Mouse (Mus musculus): ENCODE measurements around the gene Eif3i. TPM values are rescaled to one million over a fixed set of nuclear protein-coding genes. Genes with fewer than 3 reads are reported as not detected.

Eif3i gene
- total RNA-seq (2014; rRNA removed) (364 and 401 TPM in 2 replicates), polyA plus RNA-seq (2015; fragmentation: Nextera tagmentation; extraction: Ambion mirVana) (231 and 233 TPM in 2 replicates)

GRCm38 (mm10) chr4:129600233-129601158 is at the start of gene Eif3i, which contains the start of gene Tmem234:
Gene Eif3i (minus strand): TSS chr4:129600648.
Gene Tmem234 (plus strand): TSS chr4:129600668.
- ATAC-seq (peak; percentile 93), DNase-seq (ENCODE audit: low spot score) (peak; percentile 93)
- Histone ChIP-seq H3K9me3 (ENCODE audit: low read length) (no peaks in the 10 kb centered on the region), H3K27ac (peak within 1 kb of the TSS; percentile 77), H3K4me2 (ENCODE audit: low read depth, low read length) (peak within 1 kb of the TSS; percentile 88), H3K4me3 (ENCODE audit: low read length) (peak within 1 kb of the TSS; percentile 81), H3K27me3 (ENCODE audit: insufficient read depth, low read length) (no peaks in the 10 kb centered on the region), H3K9ac (replicated peaks; ENCODE audit: low read length) (peak within 1 kb of the TSS; percentile 92), H3K36me3 (ENCODE audit: insufficient read depth, low read length) (peaks cover 16% of the 10 kb centered on the region), H3K4me1 (ENCODE audit: insufficient read depth, low read length) (peaks cover 16% of the 10 kb centered on the region)
- TF ChIP-seq CTCF (IDR thresholded peaks at IDR 0.05; ENCODE audit: low read depth), result peak; percentile 39; the same call in 1 of the 2 replicates
- under 1% methylated on average over 68 of the region's 74 CpGs for WGBS

DNA sequence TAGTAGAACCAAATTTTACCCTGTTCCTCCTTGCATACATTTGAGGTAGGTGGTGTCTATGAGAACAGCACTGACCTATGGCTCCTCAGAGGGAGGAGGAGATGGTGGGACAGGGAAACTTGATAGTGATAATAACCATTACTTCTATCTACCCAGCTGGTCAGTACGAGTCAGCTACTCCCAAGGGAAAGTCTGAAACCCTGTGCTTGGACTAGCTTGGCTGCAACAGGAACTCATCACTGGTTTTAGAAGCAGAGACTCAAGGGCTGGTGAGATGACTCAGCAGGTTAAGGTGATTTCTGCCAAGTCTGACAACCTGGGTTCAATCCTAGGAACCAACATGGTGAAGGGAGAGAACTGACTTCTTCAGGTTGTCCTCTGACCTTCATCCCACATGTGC is 48.2 kb upstream of the Eif3i start:
- no peak for TF ChIP-seq CTCF (IDR thresholded peaks at IDR 0.05; ENCODE audit: low read depth)
- no peaks in the 10 kb centered on the region for H3K4me1 ChIP-seq (ENCODE audit: insufficient read depth, low read length)
- peaks cover 77% of the 10 kb centered on the region for H3K36me3 ChIP-seq (ENCODE audit: insufficient read depth, low read length)
- no peaks in the 10 kb centered on the region for H3K27me3 ChIP-seq (ENCODE audit: insufficient read depth, low read length)
- no peak overlapping the region for H3K4me3 ChIP-seq (ENCODE audit: low read length)
- H3K4me2 ChIP-seq (ENCODE audit: low read depth, low read length), result no peak overlapping the region
- WGBS, result 83% methylated on average over 1 of the region's 1 CpGs
- H3K9me3 ChIP-seq (ENCODE audit: low read length), result no peaks in the 10 kb centered on the region
- no peak overlapping the region for H3K27ac ChIP-seq
- no peak overlapping the region for H3K9ac ChIP-seq (replicated peaks; ENCODE audit: low read length)
- DNase-seq (ENCODE audit: low spot score) (no peak), ATAC-seq (no peak)

DNA sequence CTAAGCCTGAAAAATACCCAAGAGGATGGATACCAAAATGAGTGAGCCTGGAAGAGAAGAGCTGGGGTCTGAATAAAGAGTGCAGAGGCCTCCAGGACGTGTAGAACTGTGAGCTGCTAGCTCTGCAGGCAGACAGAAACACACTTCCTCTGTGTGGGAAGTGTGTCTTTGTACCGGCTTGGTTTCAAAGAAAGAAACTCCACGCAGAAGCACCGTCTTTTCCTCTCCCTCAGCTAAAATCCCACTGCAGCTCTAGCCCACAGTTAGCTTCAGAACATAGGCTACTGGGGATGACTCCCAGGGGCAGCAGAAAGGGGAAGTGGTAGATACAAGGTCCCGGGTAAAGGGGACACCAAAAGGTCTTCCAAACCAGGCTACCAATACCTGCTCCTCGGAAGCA is 44.8 kb upstream of the Eif3i start:
- ATAC-seq (no peak), DNase-seq (ENCODE audit: low spot score) (no peak)
- 92% methylated on average over 6 of the region's 6 CpGs for WGBS
- H3K27me3 ChIP-seq (ENCODE audit: insufficient read depth, low read length), result no peaks in the 10 kb centered on the region
- H3K27ac ChIP-seq, result no peak overlapping the region
- peaks cover 50% of the 10 kb centered on the region for H3K36me3 ChIP-seq (ENCODE audit: insufficient read depth, low read length)
- no peaks in the 10 kb centered on the region for H3K4me1 ChIP-seq (ENCODE audit: insufficient read depth, low read length)
- H3K9me3 ChIP-seq (ENCODE audit: low read length), result no peaks in the 10 kb centered on the region
- H3K4me2 ChIP-seq (ENCODE audit: low read depth, low read length), result no peak overlapping the region
- no peak overlapping the region for H3K4me3 ChIP-seq (ENCODE audit: low read length)
- TF ChIP-seq CTCF (IDR thresholded peaks at IDR 0.05; ENCODE audit: low read depth), result no peak
- H3K9ac ChIP-seq (replicated peaks; ENCODE audit: low read length), result no peak overlapping the region

DNA sequence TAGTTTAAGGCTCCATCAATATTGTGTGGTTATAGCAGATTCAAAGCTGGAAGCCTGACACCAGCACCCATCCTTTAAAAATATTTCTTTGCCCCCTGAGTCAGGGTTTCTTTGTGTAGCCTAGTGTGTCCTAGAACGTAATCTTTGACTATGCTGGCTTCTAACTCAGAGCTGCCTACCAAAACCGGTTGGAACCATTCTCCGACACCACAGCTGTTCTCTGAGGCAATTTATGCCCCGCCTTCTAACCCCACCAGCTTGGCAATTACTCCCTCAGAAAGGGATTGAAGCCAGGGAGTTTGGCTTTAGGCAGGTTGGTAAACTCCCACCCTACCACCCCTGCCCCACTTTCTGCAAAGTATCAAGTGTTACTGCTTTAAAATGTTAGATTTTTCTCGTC is 41.3 kb upstream of the Eif3i start:
- no peaks in the 10 kb centered on the region for H3K9me3 ChIP-seq (ENCODE audit: low read length)
- ATAC-seq (no peak), DNase-seq (ENCODE audit: low spot score) (peak; percentile 23)
- no peak for TF ChIP-seq CTCF (IDR thresholded peaks at IDR 0.05; ENCODE audit: low read depth)
- H3K4me3 ChIP-seq (ENCODE audit: low read length), result no peak overlapping the region
- H3K4me2 ChIP-seq (ENCODE audit: low read depth, low read length), result peak overlapping the region; percentile 72; the same call in 1 of the 2 replicates
- H3K27me3 ChIP-seq (ENCODE audit: insufficient read depth, low read length), result no peaks in the 10 kb centered on the region
- WGBS, result 44% methylated on average over 5 of the region's 5 CpGs
- H3K27ac ChIP-seq, result no peak overlapping the region
- H3K4me1 ChIP-seq (ENCODE audit: insufficient read depth, low read length), result peaks cover 15% of the 10 kb centered on the region
- H3K36me3 ChIP-seq (ENCODE audit: insufficient read depth, low read length), result peaks cover 30% of the 10 kb centered on the region
- no peak overlapping the region for H3K9ac ChIP-seq (replicated peaks; ENCODE audit: low read length)

DNA sequence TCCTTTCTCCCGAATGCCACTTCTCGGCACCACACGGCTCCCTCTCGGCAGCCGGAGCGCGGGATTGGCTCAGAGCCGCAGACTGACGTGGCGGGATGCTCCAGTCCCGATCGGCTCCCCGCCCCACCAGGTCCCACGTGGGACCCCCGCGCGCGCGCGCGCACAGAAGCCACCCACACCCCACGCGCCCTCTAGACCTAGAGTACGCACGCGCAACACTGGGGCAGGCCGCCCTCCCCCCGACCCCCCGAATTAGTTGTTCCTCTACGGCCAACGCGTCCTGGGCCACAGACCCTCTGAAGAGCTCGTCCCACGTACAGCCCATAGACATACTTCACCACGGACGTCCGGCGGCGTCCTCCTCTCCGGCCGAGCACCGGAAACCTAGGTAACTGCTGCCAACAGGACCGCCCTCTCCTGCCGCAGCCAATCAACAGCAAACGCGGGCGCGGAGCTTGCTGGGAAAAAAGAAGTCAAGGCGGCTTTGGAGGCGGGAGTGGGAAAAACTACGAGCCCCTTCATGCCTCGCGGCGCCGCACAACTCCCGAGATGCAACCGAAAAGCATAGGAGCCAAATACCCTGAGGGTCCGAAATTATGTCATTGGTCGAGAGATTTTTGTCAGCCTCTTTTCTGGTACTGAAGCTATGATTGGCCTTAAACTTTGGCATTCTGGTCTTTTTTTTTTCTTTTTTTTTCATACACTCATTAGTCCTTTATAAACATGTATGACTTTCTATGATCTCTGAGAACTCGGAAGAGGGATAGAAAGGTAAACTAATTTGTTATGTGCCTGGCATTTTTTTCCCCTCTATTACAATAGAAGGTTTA is 40.4 kb upstream of the Eif3i start, which contains the start of gene Txlna:
Gene Txlna, minus strand, starts transcription at position 428 of the 830 bp plus-strand sequence.
- H3K4me2 ChIP-seq (ENCODE audit: low read depth, low read length), result peak within 1 kb of the TSS; percentile 72
- DNase-seq (ENCODE audit: low spot score) (peak; percentile 99), ATAC-seq (peak; percentile 95)
- WGBS, result under 1% methylated on average over 60 of the region's 60 CpGs
- no peaks in the 10 kb centered on the region for H3K27me3 ChIP-seq (ENCODE audit: insufficient read depth, low read length)
- peak within 1 kb of the TSS; percentile 64 for H3K4me3 ChIP-seq (ENCODE audit: low read length)
- no peaks in the 10 kb centered on the region for H3K9me3 ChIP-seq (ENCODE audit: low read length)
- peaks cover 15% of the 10 kb centered on the region for H3K4me1 ChIP-seq (ENCODE audit: insufficient read depth, low read length)
- TF ChIP-seq CTCF (IDR thresholded peaks at IDR 0.05; ENCODE audit: low read depth), result no peak
- H3K27ac ChIP-seq, result peak within 1 kb of the TSS; percentile 91
- peaks cover 31% of the 10 kb centered on the region for H3K36me3 ChIP-seq (ENCODE audit: insufficient read depth, low read length)
- peak within 1 kb of the TSS; percentile 76 for H3K9ac ChIP-seq (replicated peaks; ENCODE audit: low read length)

DNA sequence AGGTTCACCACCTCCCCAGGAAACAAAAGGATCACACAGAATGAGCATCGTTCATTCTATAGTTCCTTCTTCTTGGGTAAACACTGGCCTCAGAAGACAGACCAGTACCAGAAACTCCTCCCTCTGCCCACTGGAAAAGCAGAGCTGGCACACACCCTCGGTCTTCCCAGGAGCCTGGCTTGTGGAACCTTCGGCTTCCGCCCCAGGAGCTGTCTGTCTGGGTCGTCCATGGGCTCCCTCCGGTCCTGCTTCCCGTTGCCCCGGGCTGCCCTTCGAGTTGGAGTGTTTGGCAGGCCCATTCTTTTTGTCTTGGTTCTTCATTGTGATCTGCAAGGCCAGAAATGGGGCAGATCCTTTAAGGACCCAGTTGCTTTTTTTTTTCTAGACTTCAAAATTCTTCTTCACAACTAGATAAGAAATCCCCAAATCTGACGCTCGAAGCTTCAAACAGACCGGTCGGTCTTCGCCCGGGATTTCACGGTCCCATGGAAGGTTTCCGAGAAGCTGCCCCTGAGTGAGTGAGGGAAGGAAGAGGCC is 39.7 kb upstream of the Eif3i start:
- peak; percentile 41 for DNase-seq (ENCODE audit: low spot score)

More for the DNA sequence above, 39.7 kb upstream of the Eif3i start:
- 3% methylated on average over 17 of the region's 17 CpGs for WGBS
- Histone ChIP-seq H3K27me3 (ENCODE audit: insufficient read depth, low read length) (no peaks in the 10 kb centered on the region), H3K9ac (replicated peaks; ENCODE audit: low read length) (peak overlapping the region; percentile 76), H3K9me3 (ENCODE audit: low read length) (no peaks in the 10 kb centered on the region), H3K4me1 (ENCODE audit: insufficient read depth, low read length) (peaks cover 15% of the 10 kb centered on the region), H3K4me2 (ENCODE audit: low read depth, low read length) (peak overlapping the region; percentile 72), H3K36me3 (ENCODE audit: insufficient read depth, low read length) (peaks cover 32% of the 10 kb centered on the region), H3K4me3 (ENCODE audit: low read length) (peak overlapping the region; percentile 64), H3K27ac (peak overlapping the region; percentile 91)
- TF ChIP-seq CTCF (IDR thresholded peaks at IDR 0.05; ENCODE audit: low read depth), result no peak
- no peak; the same call in 1 of the 2 replicates for ATAC-seq

All from hindbrain, postnatal 0 days (tissue).